Mouse (Mus musculus) testis, postnatal 14 days (tissue): ENCODE results near the gene Gm5795.
"Not testable (repeated sequence)": the region's sequence is repeated elsewhere in the genome, so short reads cannot be mapped to it uniquely, and the experiment has no call there.

ENCODE experiments used
- DNase-seq: peaks from one replicate; pipeline ENCODE4 v3.0.0; 2021; ENCODE audit warnings: low spot score

The Gm5795 gene

GRCm38 (mm10) chr14:3187955-3188354 lies at the start of gene Gm5795:
Gene Gm5795, plus strand, starts transcription at chr14:3188255.
- not testable (repeated sequence) for DNase-seq

GRCm38 (mm10) chr14:3208272-3209152 lies 20.5 kb downstream of the Gm5795 start, which contains the start of gene D830030K20Rik:
Gene D830030K20Rik, plus strand, starts transcription at chr14:3208488.
- not testable (repeated sequence) for DNase-seq

GRCm38 (mm10) chr14:3209367-3209766 lies 21.3 kb downstream of the Gm5795 start:
- DNase-seq, result not testable (repeated sequence)
